Mouse (Mus musculus): ENCODE results near the gene Ssbp4.

DNA sequence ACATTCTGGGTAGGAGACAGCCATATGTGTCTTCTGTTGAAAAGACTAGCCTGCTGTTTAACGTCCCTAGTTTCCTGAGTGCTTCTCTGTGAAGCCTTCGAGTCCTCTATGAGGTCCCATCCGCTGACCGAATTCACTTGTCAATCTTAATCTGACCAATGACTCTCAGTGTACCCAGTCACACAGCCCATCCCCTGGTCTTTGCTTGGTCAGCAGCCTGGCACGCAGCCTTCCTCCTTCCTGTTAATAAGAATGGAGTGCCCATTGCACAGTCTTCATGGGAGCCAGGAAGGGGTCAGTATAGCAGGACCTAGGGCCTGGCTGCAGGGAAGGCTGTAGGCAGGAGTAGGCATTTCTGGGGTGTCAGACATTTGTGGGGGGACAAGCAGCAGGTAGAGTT is 5.8 kb upstream of the Ssbp4 start:
- TF ChIP-seq CTCF (IDR thresholded peaks at IDR 0.05; ENCODE audit: low read depth, low read length) (no peak), POLR2A (IDR thresholded peaks at IDR 0.05; ENCODE audit: borderline replicate concordance, low read depth, low read length) (no peak)
